Mouse (Mus musculus): Measurements from ENCODE around the gene Nhsl1.
A peak's percentile ranks its signal among the peaks of the same experiment; 100 is the strongest.
"Not testable (repeated sequence)": the region's sequence is repeated elsewhere in the genome, so short reads cannot be mapped to it uniquely, and the experiment has no call there.

The Nhsl1 gene

GRCm38 (mm10) chr10:18437584-18437983 lies 118.8 kb downstream of the Nhsl1 start:
- DNase-seq (ENCODE audit: low spot score in 2 of 2) = no peak

GRCm38 (mm10) chr10:18445603-18446358 lies 127.0 kb downstream of the Nhsl1 start:
- DNase-seq (ENCODE audit: low spot score in 2 of 2) = no peak

- no peak for DNase-seq (ENCODE audit: low spot score in 2 of 2)
These were observed 127.6 kb downstream of the Nhsl1 start for GRCm38 (mm10) chr10:18446359-18446820.

- DNase-seq (ENCODE audit: low spot score in 2 of 2) = no peak
These were observed 128.5 kb downstream of the Nhsl1 start for GRCm38 (mm10) chr10:18447299-18447698.

GRCm38 (mm10) chr10:18448896-18449295 lies 130.1 kb downstream of the Nhsl1 start:
- not testable (repeated sequence) for DNase-seq (ENCODE audit: low spot score in 2 of 2)

GRCm38 (mm10) chr10:18453380-18453779 lies 134.6 kb downstream of the Nhsl1 start:
- DNase-seq (ENCODE audit: low spot score in 2 of 2) = peak; percentile 12 to 36

- no peak for DNase-seq (ENCODE audit: low spot score in 2 of 2)
These were observed 135.4 kb downstream of the Nhsl1 start for GRCm38 (mm10) chr10:18454161-18454560.

- DNase-seq (ENCODE audit: low spot score in 2 of 2) = no peak
These were observed 136.6 kb downstream of the Nhsl1 start for GRCm38 (mm10) chr10:18455301-18455920.

GRCm38 (mm10) chr10:18457808-18458475 lies 139.2 kb downstream of the Nhsl1 start:
- DNase-seq (ENCODE audit: low spot score in 2 of 2) = no peak

GRCm38 (mm10) chr10:18461336-18461735 lies 142.6 kb downstream of the Nhsl1 start:
- no peak for DNase-seq (ENCODE audit: low spot score in 2 of 2)

GRCm38 (mm10) chr10:18463071-18463841 lies 144.5 kb downstream of the Nhsl1 start:
- no peak for DNase-seq (ENCODE audit: low spot score in 2 of 2)

GRCm38 (mm10) chr10:18468396-18468795 lies 149.6 kb downstream of the Nhsl1 start:
- no peak for DNase-seq (ENCODE audit: low spot score in 2 of 2)

GRCm38 (mm10) chr10:18469279-18470135 lies 150.7 kb downstream of the Nhsl1 start:
- DNase-seq (ENCODE audit: low spot score in 2 of 2) = peak in 1 of 2 experiments; percentile 41

- DNase-seq (ENCODE audit: low spot score in 2 of 2) = no peak
These were observed 151.7 kb downstream of the Nhsl1 start for GRCm38 (mm10) chr10:18470351-18471060.

- DNase-seq (ENCODE audit: low spot score in 2 of 2) = no peak
These were observed 152.9 kb downstream of the Nhsl1 start for GRCm38 (mm10) chr10:18471648-18472047.

GRCm38 (mm10) chr10:18475126-18475525 lies 156.3 kb downstream of the Nhsl1 start:
- DNase-seq (ENCODE audit: low spot score in 2 of 2) = no peak

- DNase-seq (ENCODE audit: low spot score in 2 of 2) = no peak
These were observed 159.5 kb downstream of the Nhsl1 start for GRCm38 (mm10) chr10:18478294-18478693.

- no peak for DNase-seq (ENCODE audit: low spot score in 2 of 2)
These were observed 160.5 kb downstream of the Nhsl1 start for GRCm38 (mm10) chr10:18479285-18479684.

- DNase-seq (ENCODE audit: low spot score in 2 of 2) = no peak
These were observed 162.1 kb downstream of the Nhsl1 start for GRCm38 (mm10) chr10:18480836-18481235.

GRCm38 (mm10) chr10:18482558-18483141 lies 163.9 kb downstream of the Nhsl1 start:
- DNase-seq (ENCODE audit: low spot score in 2 of 2) = no peak
